Mouse (Mus musculus): Measurements from ENCODE around the gene Rgs14. TPM values are rescaled to one million over a fixed set of nuclear protein-coding genes. Genes with fewer than 3 reads are reported as not detected.
A peak's percentile ranks its signal among the peaks of the same experiment; 100 is the strongest.

Gene Rgs14
- polyA plus RNA-seq, 1 experiment from 2014 or later = 0.35 TPM

- no peak within 1 kb of the TSS for H3K9ac ChIP-seq
- no peak for ATAC-seq (ENCODE audit: low FRiP score)
- H3K4me3 ChIP-seq = no peak within 1 kb of the TSS
- H3K4me1 ChIP-seq = no peaks in the 10 kb centered on the region
- H3K36me3 ChIP-seq = no peaks in the 10 kb centered on the region
- H3K9me3 ChIP-seq (replicated peaks) = no peaks in the 10 kb centered on the region
- 75% methylated on average over 1 of the region's 1 CpGs for WGBS
- peaks cover 14% of the 10 kb centered on the region for H3K27me3 ChIP-seq
- H3K27ac ChIP-seq = no peak within 1 kb of the TSS
- H3K4me2 ChIP-seq (replicated peaks) = no peak within 1 kb of the TSS
These were observed 28.6 kb downstream of the Rgs14 start, which contains the start of gene Slc34a1 for GRCm38 (mm10) chr13:55398088-55398487. Gene Slc34a1, plus strand, starts transcription at chr13:55398187.

- no peak overlapping the region for H3K4me2 ChIP-seq (replicated peaks)
- H3K27me3 ChIP-seq = peaks cover 19% of the 10 kb centered on the region
- H3K4me3 ChIP-seq = no peak overlapping the region
- WGBS = 81% methylated on average over 5 of the region's 5 CpGs
- H3K4me1 ChIP-seq = peaks cover 3% of the 10 kb centered on the region; the same call in 1 of the 2 replicates
- H3K9me3 ChIP-seq (replicated peaks) = no peaks in the 10 kb centered on the region
- no peak overlapping the region for H3K9ac ChIP-seq
- ATAC-seq (ENCODE audit: low FRiP score) = no peak
- no peak overlapping the region for H3K27ac ChIP-seq
- H3K36me3 ChIP-seq = no peaks in the 10 kb centered on the region
These were observed 29.9 kb downstream of the Rgs14 start for GRCm38 (mm10) chr13:55399300-55400038.

GRCm38 (mm10) chr13:55400039-55400346, 30.5 kb downstream of the Rgs14 start:
- H3K4me1 ChIP-seq = peaks cover 4% of the 10 kb centered on the region
- WGBS = 79% methylated on average over 1 of the region's 1 CpGs
- no peak overlapping the region for H3K4me2 ChIP-seq (replicated peaks)
- H3K27ac ChIP-seq = no peak overlapping the region
- peaks cover 19% of the 10 kb centered on the region for H3K27me3 ChIP-seq
- no peaks in the 10 kb centered on the region for H3K36me3 ChIP-seq
- no peak for ATAC-seq (ENCODE audit: low FRiP score)
- H3K9me3 ChIP-seq (replicated peaks) = no peaks in the 10 kb centered on the region
- no peak overlapping the region for H3K9ac ChIP-seq
- H3K4me3 ChIP-seq = no peak overlapping the region

DNA sequence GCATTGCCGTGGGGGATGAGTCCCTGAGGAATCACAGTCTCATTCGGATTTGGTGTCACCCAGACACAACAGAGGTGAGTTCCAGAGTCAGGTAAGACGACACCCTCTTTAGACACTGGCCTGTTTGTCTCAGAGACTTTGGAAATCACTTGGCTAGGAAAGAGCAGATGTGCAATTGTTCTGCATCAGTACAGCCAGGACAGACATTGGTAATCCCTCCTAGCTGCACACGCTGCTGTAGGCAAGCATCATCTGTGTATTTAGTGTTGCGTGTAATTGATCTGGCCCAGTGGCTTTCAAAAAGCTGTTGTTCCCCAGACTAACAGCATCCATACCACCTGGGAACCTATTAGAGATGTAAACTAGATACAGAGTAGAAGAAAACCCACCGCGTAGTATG, 33.7 kb downstream of the Rgs14 start:
- H3K4me2 ChIP-seq (replicated peaks) = no peak overlapping the region
- H3K36me3 ChIP-seq = no peaks in the 10 kb centered on the region
- peak; percentile 55 for ATAC-seq (ENCODE audit: low FRiP score)
- 52% methylated on average over 7 of the region's 7 CpGs for WGBS
- no peak overlapping the region for H3K9ac ChIP-seq
- no peaks in the 10 kb centered on the region for H3K9me3 ChIP-seq (replicated peaks)
- peaks cover 13% of the 10 kb centered on the region for H3K4me1 ChIP-seq
- H3K4me3 ChIP-seq = no peak overlapping the region
- peaks cover 19% of the 10 kb centered on the region for H3K27me3 ChIP-seq
- H3K27ac ChIP-seq = peak overlapping the region; percentile 81

DNA sequence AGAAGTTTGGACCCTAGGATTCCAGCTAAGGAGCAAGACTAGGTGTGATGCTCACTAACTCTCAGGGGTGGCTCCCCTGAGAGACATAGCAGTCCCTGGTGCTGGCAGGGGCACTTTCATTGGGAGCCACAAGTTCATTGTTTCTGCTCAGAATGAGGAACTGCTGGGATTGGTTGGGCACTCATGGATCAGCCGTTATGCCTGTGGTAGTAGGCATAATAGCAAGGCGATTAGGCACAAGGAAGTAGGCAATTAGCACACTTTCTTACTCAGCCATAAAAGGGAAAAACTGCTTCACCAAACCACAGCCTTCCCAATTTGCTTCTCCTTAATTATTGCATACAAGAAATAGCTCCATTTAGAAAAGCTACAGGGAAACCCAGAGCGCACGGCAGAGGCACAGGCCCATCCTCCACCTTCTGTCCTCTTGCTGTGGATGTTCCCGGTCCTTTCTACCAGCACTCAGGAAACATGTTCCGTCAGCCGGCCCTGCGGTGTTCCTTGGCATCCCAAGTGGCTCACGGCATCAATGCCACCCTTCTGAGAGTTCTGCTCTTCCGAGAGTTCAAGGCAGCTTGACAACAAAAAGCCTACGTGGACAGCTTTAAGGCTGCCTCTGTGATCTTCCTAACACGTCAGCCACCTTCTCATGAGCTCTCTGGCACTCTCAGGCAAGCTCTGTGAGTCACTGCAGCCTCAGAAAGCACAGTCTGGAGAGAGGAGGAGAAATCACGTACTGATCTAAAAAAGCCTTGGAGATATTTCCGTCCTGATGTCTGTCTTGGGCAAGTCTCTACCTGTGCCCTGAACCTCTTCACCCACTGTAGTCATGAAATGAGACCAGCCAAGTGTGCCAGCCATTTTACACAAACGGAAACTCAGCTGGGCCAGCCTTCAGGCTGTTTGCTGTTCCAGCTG, 34.7 kb downstream of the Rgs14 start:
- 71% methylated on average over 15 of the region's 15 CpGs for WGBS
- Histone ChIP-seq H3K9ac (no peak overlapping the region), H3K4me2 (replicated peaks) (no peak overlapping the region), H3K4me1 (peaks cover 13% of the 10 kb centered on the region), H3K27ac (peak overlapping the region; percentile 81), H3K36me3 (no peaks in the 10 kb centered on the region), H3K9me3 (replicated peaks) (no peaks in the 10 kb centered on the region), H3K4me3 (no peak overlapping the region), H3K27me3 (peaks cover 19% of the 10 kb centered on the region)
- ATAC-seq (ENCODE audit: low FRiP score) = no peak

GRCm38 (mm10) chr13:55404853-55405782, 35.6 kb downstream of the Rgs14 start:
- Histone ChIP-seq H3K27me3 (peaks cover 19% of the 10 kb centered on the region), H3K4me1 (peaks cover 13% of the 10 kb centered on the region), H3K9ac (peak overlapping the region; percentile 52), H3K4me3 (no peak overlapping the region), H3K27ac (peak overlapping the region; percentile 81), H3K9me3 (replicated peaks) (no peaks in the 10 kb centered on the region), H3K4me2 (replicated peaks) (peak overlapping the region; percentile 11; the same call in 1 of the 2 replicates), H3K36me3 (no peaks in the 10 kb centered on the region)
- ATAC-seq (ENCODE audit: low FRiP score) = peak; percentile 88
- WGBS = 15% methylated on average over 11 of the region's 11 CpGs

GRCm38 (mm10) chr13:55405783-55406390, 36.4 kb downstream of the Rgs14 start:
- 0 out of 2 replicates have a peak, but pooled peaks have one; percentile 27 for ATAC-seq (ENCODE audit: low FRiP score)
- H3K9me3 ChIP-seq (replicated peaks) = no peaks in the 10 kb centered on the region
- H3K4me1 ChIP-seq = peaks cover 13% of the 10 kb centered on the region
- WGBS = 69% methylated on average over 13 of the region's 13 CpGs
- H3K27me3 ChIP-seq = peaks cover 16% of the 10 kb centered on the region
- no peak overlapping the region for H3K4me3 ChIP-seq
- peak overlapping the region; percentile 64 for H3K27ac ChIP-seq
- H3K4me2 ChIP-seq (replicated peaks) = no peak overlapping the region
- no peaks in the 10 kb centered on the region for H3K36me3 ChIP-seq
- peak overlapping the region; percentile 52 for H3K9ac ChIP-seq

DNA sequence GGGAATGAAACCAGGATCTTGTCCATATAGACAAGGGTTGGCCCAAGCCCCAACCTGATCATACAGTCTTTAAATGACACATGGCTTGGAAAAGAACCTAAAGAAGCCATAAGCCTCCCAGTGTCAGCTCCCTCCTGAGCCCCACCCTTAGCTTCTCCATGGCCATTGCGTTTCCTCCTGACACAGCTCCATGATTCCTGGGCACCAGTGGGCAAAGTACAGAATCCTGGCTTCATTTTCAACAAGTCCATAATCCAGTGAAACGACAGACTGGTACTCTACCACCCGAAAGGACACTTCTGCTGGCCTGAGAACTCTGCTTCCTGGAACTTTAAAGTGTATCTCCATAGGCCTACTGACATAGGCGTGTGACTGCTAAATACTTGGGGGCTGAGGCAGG, 37.8 kb downstream of the Rgs14 start:
- H3K27me3 ChIP-seq = peaks cover 9% of the 10 kb centered on the region; the same call in 1 of the 2 replicates
- H3K4me1 ChIP-seq = peaks cover 13% of the 10 kb centered on the region
- H3K36me3 ChIP-seq = no peaks in the 10 kb centered on the region
- H3K4me3 ChIP-seq = no peak overlapping the region
- H3K4me2 ChIP-seq (replicated peaks) = no peak overlapping the region
- no peak overlapping the region for H3K27ac ChIP-seq
- no peak for ATAC-seq (ENCODE audit: low FRiP score)
- WGBS = 85% methylated on average over 4 of the region's 4 CpGs
- no peak overlapping the region for H3K9ac ChIP-seq
- no peaks in the 10 kb centered on the region for H3K9me3 ChIP-seq (replicated peaks)

DNA sequence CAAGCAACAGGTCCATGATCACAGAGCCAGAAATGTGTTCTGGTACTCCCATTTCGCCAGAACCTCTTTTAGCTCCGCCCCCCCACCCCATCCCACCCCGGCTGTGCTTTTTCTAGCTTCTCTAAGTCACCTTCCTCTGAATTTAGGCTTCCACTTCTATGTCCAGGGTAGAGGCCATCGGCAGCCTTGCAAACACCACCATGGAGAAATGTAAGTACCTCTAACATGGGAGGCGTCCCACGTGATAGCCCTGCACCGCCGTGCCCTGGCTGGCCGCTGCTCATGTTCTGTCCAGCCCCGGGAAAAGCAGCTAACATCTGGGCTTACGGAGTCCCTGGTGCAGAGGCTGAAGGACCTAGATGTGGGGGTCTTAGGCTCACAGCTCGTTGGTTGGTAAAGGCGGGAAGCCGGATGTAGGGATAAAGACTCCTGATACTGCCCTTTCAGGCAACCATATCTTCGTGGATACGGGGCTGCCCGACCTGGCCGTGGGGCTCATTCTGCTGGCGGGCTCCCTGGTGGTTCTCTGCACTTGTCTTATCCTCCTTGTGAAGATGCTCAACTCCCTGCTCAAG, 39.1 kb downstream of the Rgs14 start:
- H3K9me3 ChIP-seq (replicated peaks) = no peaks in the 10 kb centered on the region
- WGBS = 90% methylated on average over 19 of the region's 19 CpGs
- H3K4me2 ChIP-seq (replicated peaks) = no peak overlapping the region
- H3K9ac ChIP-seq = no peak overlapping the region
- peaks cover 12% of the 10 kb centered on the region for H3K4me1 ChIP-seq
- no peak overlapping the region for H3K4me3 ChIP-seq
- no peak overlapping the region for H3K27ac ChIP-seq
- ATAC-seq (ENCODE audit: low FRiP score) = no peak
- no peaks in the 10 kb centered on the region for H3K36me3 ChIP-seq
- H3K27me3 ChIP-seq = peaks cover 12% of the 10 kb centered on the region; the same call in 1 of the 2 replicates

GRCm38 (mm10) chr13:55411826-55412225, 42.3 kb downstream of the Rgs14 start:
- Histone ChIP-seq H3K9ac (no peak overlapping the region), H3K36me3 (no peaks in the 10 kb centered on the region), H3K9me3 (replicated peaks) (no peaks in the 10 kb centered on the region), H3K27ac (no peak overlapping the region), H3K4me1 (peaks cover 6% of the 10 kb centered on the region), H3K4me2 (replicated peaks) (no peak overlapping the region), H3K4me3 (no peak overlapping the region), H3K27me3 (peaks cover 21% of the 10 kb centered on the region; the same call in 1 of the 2 replicates)
- ATAC-seq (ENCODE audit: low FRiP score) = no peak
- WGBS = 71% methylated on average over 7 of the region's 7 CpGs

GRCm38 (mm10) chr13:55412643-55413307, 43.2 kb downstream of the Rgs14 start:
- H3K36me3 ChIP-seq = no peaks in the 10 kb centered on the region
- WGBS = 79% methylated on average over 13 of the region's 13 CpGs
- H3K27me3 ChIP-seq = peaks cover 29% of the 10 kb centered on the region; the same call in 1 of the 2 replicates
- no peak overlapping the region for H3K4me2 ChIP-seq (replicated peaks)
- H3K27ac ChIP-seq = no peak overlapping the region
- no peak overlapping the region for H3K9ac ChIP-seq
- no peak overlapping the region for H3K4me3 ChIP-seq
- no peaks in the 10 kb centered on the region for H3K9me3 ChIP-seq (replicated peaks)
- H3K4me1 ChIP-seq = peaks cover 6% of the 10 kb centered on the region
- no peak for ATAC-seq (ENCODE audit: low FRiP score)
